Comparison of ENCODE assay signal across 8 mouse cellular contexts in the genomic region with DNA sequence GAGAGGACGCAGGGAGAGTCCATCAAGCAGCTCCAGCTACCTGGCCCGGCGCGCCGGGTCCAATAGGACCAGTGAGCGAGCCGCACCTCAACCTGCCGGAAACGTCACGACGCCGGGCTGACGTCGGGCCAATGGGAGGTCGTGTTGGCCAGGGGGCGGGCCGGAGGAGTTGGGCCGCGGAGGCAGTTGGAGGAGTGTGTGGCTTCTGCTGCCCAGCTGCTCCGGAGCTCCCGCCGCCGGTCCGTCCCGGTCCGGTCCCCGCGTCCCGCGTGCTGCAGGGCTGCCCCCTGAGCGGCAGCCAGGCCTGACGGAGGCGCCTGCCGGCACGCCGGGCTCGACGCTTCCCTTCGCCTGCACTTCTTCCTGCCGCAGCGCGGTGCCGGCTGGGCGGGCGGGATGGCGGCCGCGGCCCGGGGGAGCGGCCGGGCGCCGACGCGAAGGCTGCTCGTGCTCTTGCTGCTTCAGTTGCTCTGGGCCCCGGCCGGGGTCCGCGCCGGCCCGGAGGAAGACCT. TPM values are rescaled to one million over a fixed set of nuclear protein-coding genes. Genes with fewer than 3 reads are reported as not detected.
DNase-seq lines count a peak whose midpoint lies in the region; ATAC-seq and TF ChIP-seq lines count a peak whose summit lies in the region.

A gene (plus strand): TSS at position 131 of the 512 bp plus-strand sequence.

- peaks cover 10% of the 10 kb centered on the region; the same call in 1 of the 2 replicates for H3K4me1 ChIP-seq in hindbrain, postnatal 0 days (ENCODE audit: insufficient read depth, low read length)

- H3K4me2 ChIP-seq in hindbrain, postnatal 0 days (ENCODE audit: low read depth, low read length): peak within 1 kb of the TSS; percentile 79

- DNase-seq in WW6 (ENCODE audit: low read depth, low spot score): peak; percentile 79
- DNase-seq in cerebellum, postnatal 4 days (ENCODE audit: low spot score in 2 of 2): peak; percentile 82 to 90
- DNase-seq in gastrocnemius, adult 2 months: peak; percentile 97
- DNase-seq in hindbrain, postnatal 0 days (ENCODE audit: low spot score): peak; percentile 96
- DNase-seq in left cerebral cortex, adult 2 months (ENCODE audit: extremely low spot score in 1 of 2, low spot score in 2 of 2): peak; percentile 95 to 96
- peak; percentile 95 to 96 for DNase-seq in right cerebral cortex, adult 2 months (ENCODE audit: low spot score in 2 of 2)
- DNase-seq in urinary bladder, postnatal 14 days (ENCODE audit: low spot score): peak; percentile 95

- under 1% methylated on average over 61 of the region's 62 CpGs for WGBS in hindbrain, postnatal 0 days

- peak within 1 kb of the TSS; percentile 91 for H3K27ac ChIP-seq in gastrocnemius, adult 2 months
- peak within 1 kb of the TSS; percentile 97 for H3K27ac ChIP-seq in hindbrain, postnatal 0 days
- peak within 1 kb of the TSS; percentile 85 for H3K27ac ChIP-seq in left cerebral cortex, adult 2 months

- peak; percentile 97 for ATAC-seq in hindbrain, postnatal 0 days
- ATAC-seq in megakaryocyte, adult 5-6 weeks (ENCODE audit: poor library complexity, severe bottlenecking): peak; percentile 87

- H3K9ac ChIP-seq in hindbrain, postnatal 0 days (replicated peaks; ENCODE audit: low read length): peak within 1 kb of the TSS; percentile 94

- intact Hi-C loops in gastrocnemius, adult 2 months (cut with DNase I): loop anchor here (5.0 kb wide), 1 partner anchor 42 kb away; a partner anchor contains a TSS
- intact Hi-C loops in left cerebral cortex, adult 2 months (cut with DNase I): loop anchor here (2.0 to 5.0 kb wide), 2 partner anchors 43 to 118 kb away; a partner anchor contains a TSS

- no peaks in the 10 kb centered on the region for H3K36me3 ChIP-seq in hindbrain, postnatal 0 days (ENCODE audit: insufficient read depth, low read length)

- H3K4me3 ChIP-seq in gastrocnemius, adult 2 months: peak within 1 kb of the TSS; percentile 83
- H3K4me3 ChIP-seq in hindbrain, postnatal 0 days (ENCODE audit: low read length): peak within 1 kb of the TSS; percentile 89
- H3K4me3 ChIP-seq in left cerebral cortex, adult 2 months: peak within 1 kb of the TSS; percentile 87

- no peak for TF ChIP-seq CTCF in gastrocnemius, adult 2 months (IDR thresholded peaks at IDR 0.05)
- no peak for TF ChIP-seq CTCF in hindbrain, postnatal 0 days (IDR thresholded peaks at IDR 0.05; ENCODE audit: low read depth)
- TF ChIP-seq CTCF in left cerebral cortex, adult 2 months (IDR thresholded peaks at IDR 0.05): no peak

- H3K27me3 ChIP-seq in hindbrain, postnatal 0 days (ENCODE audit: insufficient read depth, low read length): no peaks in the 10 kb centered on the region

- no peaks in the 10 kb centered on the region for H3K9me3 ChIP-seq in hindbrain, postnatal 0 days (ENCODE audit: low read length)

RNA-seq across cellular contexts. Expression of the gene that starts here (rescaled TPM):
- 10 to 100 TPM; 15.2 TPM for total RNA-seq in gastrocnemius, adult 2 months (2021)
- 68.0 and 71.4 TPM in 2 replicates for total RNA-seq in hindbrain, postnatal 0 days (2014; rRNA removed)
- polyA plus RNA-seq in hindbrain, postnatal 0 days (2015; fragmentation: Nextera tagmentation; extraction: Ambion mirVana): 49.4 and 54.2 TPM in 2 replicates
- 10 to 100 TPM; 32.2 to 32.5 TPM for total RNA-seq in left cerebral cortex, adult 2 months (2021)
- total RNA-seq in megakaryocyte, adult 5-6 weeks (2015): 122 and 135 TPM in 2 replicates
- total RNA-seq in megakaryocyte, adult 5-6 weeks (2017): 101 and 102 TPM in 2 replicates

Comparison
In these comparisons a context has a peak if more than half of its experiments do, and no peak if none do; other contexts are left out.
1. Peak in every context shown above with its lines: DNase-seq, ATAC-seq, H3K4me3 ChIP-seq and H3K27ac ChIP-seq.